Mouse (Mus musculus) liver, embryonic 14.5 days (tissue): ENCODE measurements around the gene Mcm3. TPM values are rescaled to one million over a fixed set of nuclear protein-coding genes. Genes with fewer than 3 reads are reported as not detected.
"Not testable (repeated sequence)": the region's sequence is repeated elsewhere in the genome, so short reads cannot be mapped to it uniquely, and the experiment has no call there.

ENCODE experiments used
- ATAC-seq: fragments of 200-750 bp; cut with Nextera tagmentation; 2 replicates; pipeline ENCODE4 v1.8.0; 2017; ENCODE audit warnings: moderate number of reproducible peaks, mild to moderate bottlenecking, moderate library complexity; ENCODE audit not compliant: insufficient read depth
- DNase-seq, 3 experiments: peaks; one replicate each; pipeline ENCODE4 v3.0.0-alpha.2; 2012 to 2013; ENCODE audit warnings: low read depth in 3 of 3, low spot score in 3 of 3
- H3K27ac ChIP-seq: fragments of 300-500 bp; sonication (generic); 2 replicates; pipeline ENCODE4 v1.5.1; 2014; ENCODE audit warnings: moderate library complexity, mild to moderate bottlenecking, control low read depth, inconsistent platforms
- H3K27me3 ChIP-seq: fragments of 300-500 bp; sonication (generic); 2 replicates; pipeline ENCODE4 v1.6.1; 2014; ENCODE audit warnings: mild to moderate bottlenecking, low read length, moderate library complexity; ENCODE audit not compliant: control insufficient read depth, insufficient read depth
- H3K36me3 ChIP-seq: fragments of 300-500 bp; sonication (generic); replicated peaks from 2 replicates; pipeline ENCODE4 v1.6.1; 2014; ENCODE audit warnings: low read depth; ENCODE audit not compliant: control insufficient read depth, insufficient read depth
- H3K4me1 ChIP-seq, 2 experiments: fragments of 200-500 bp in 1 of 2; fragments of 300-500 bp in 1 of 2; sonication (generic) in 1 of 2; replicated peaks; 2 replicates each; pipeline ENCODE4 v1.6.1; 2012 to 2014; ENCODE audit warnings: antibody characterized with exemption in 1 of 2, inconsistent platforms in 1 of 2, low read length in 1 of 2; ENCODE audit not compliant: control insufficient read depth in 2 of 2, insufficient read depth in 2 of 2
- H3K4me2 ChIP-seq: fragments of 300-500 bp; sonication (generic); 2 replicates; pipeline ENCODE4 v1.6.1; 2014; ENCODE audit warnings: low read depth, mild to moderate bottlenecking, control low read depth, moderate library complexity
- H3K4me3 ChIP-seq, 2 experiments: fragments of 200-500 bp in 1 of 2; fragments of 300-500 bp in 1 of 2; sonication (generic) in 1 of 2; 2 replicates each; pipeline ENCODE4 v1.5.1; 2012 to 2014; ENCODE audit warnings: low read depth in 2 of 2, low read length in 2 of 2, mild to moderate bottlenecking in 2 of 2, control low read depth in 1 of 2, inconsistent platforms in 1 of 2, moderate library complexity in 1 of 2; ENCODE audit not compliant: insufficient read depth in 1 of 2
- H3K9ac ChIP-seq: fragments of 300-500 bp; sonication (generic); replicated peaks from 2 replicates; pipeline ENCODE4 v1.6.1; 2014; ENCODE audit warnings: mild to moderate bottlenecking, control low read depth, moderate library complexity
- H3K9me3 ChIP-seq: fragments of 300-500 bp; sonication (generic); 2 replicates; pipeline ENCODE4 v1.6.1; 2016; ENCODE audit warnings: low read length, mixed read lengths; ENCODE audit not compliant: control insufficient read depth
- CTCF ChIP-seq: IDR thresholded peaks from 2 replicates; pipeline ENCODE4 v1.5.1; 2016; ENCODE audit warnings: antibody characterized with exemption, low read depth, control low read depth
- EP300 ChIP-seq: IDR thresholded peaks from 2 replicates; pipeline ENCODE4 v1.6.1; 2016; ENCODE audit warnings: antibody characterized with exemption, low read depth
- WGBS: fragments of 180-500 bp; shearing (Covaris S2); extraction: QIAGEN DNeasy Blood & Tissue Kit; methylation state at CpG from one replicate; pipeline ENCODE4 v1.1.7; 2014; ENCODE audit not compliant: insufficient replicate concordance; 5-methylcytosine and 5-hydroxymethylcytosine counted together
- polyA plus RNA-seq, 2 experiments: library from polyadenylated mRNA; depleted of rRNA in 1 of 2; stranded (reverse) in 1 of 2; unstranded in 1 of 2; fragments of >200 nt; fragmentation: Nextera tagmentation in 1 of 2; extraction: Ambion mirVana in 1 of 2; gene quantifications; 2 replicates each; pipeline versions ENCODE4 v1.2.1 to v1.2.3; 2012 to 2014

The Mcm3 gene
- polyA plus RNA-seq, 2 experiments, result 107 to 154 TPM

DNA sequence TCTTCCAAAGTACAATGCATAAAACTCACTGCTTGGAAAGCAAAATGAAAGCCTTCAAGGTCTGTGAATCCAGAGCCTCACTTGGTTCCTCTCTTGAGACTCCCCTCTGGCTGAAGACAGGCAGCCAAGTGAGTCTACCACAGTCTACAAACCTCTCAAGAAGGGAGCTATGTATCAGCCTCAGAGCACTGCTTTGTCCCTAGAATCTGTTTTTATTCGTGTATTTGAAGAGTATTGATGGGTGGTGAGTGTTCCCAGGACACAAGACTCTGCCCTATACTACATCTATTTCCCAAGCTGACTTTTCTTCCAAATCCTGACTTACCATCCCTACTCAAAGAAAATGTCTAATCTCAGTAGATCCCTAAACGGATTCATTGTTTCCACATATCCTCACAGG, 41.7 kb downstream of the Mcm3 start:
- H3K9me3 ChIP-seq, result no peaks in the 10 kb centered on the region
- no peak overlapping the region for H3K4me3 ChIP-seq
- no peaks in the 10 kb centered on the region for H3K4me1 ChIP-seq

DNA sequence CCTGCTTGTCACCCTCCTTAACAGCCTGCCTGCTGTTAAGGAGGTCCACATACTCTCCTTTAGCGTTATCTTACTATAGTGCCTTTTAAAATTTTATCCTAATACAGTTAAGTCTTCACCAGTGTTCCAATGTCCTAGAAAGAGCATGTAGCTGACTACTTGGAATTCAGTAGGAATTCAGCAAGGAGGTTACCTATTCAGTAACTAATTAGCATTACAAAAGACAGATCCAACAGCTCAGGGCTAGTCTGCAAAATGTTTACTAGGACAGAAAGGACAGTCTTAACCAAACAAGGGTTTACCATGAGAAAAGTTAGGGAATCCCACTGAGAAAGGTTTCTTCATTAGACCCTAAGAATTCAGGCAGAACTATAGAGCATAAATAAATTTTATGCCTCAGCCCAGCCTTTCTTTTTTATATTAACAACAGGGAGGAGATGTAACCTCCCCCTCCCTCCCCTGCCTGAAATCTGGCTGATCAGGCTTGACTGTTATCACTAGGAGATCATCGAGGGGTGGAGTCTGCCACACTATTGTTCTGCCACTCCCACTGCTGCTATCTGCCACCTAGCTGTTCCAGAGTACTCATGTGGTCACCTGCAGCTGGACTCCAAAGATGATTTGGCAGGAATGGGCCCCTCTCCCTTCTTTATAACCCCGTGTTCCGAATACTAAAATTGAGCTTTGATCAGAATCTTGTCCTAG, 45.9 kb downstream of the Mcm3 start:
- not testable (repeated sequence) for H3K27ac ChIP-seq, H3K36me3 ChIP-seq, H3K9me3 ChIP-seq, DNase-seq, ATAC-seq, H3K4me1 ChIP-seq, H3K27me3 ChIP-seq, H3K9ac ChIP-seq, H3K4me2 ChIP-seq, H3K4me3 ChIP-seq
- WGBS, result 63% methylated on average over 4 of the region's 4 CpGs

More for the DNA sequence above, 41.7 kb downstream of the Mcm3 start:
- no peak overlapping the region for H3K9ac ChIP-seq
- H3K27ac ChIP-seq, result no peak overlapping the region
- no peak for ATAC-seq
- no peak for DNase-seq
- TF ChIP-seq CTCF (no peak), EP300 (no peak)
- no peak overlapping the region for H3K4me2 ChIP-seq
- 42% methylated on average over 2 of the region's 2 CpGs for WGBS
- no peaks in the 10 kb centered on the region for H3K36me3 ChIP-seq
- no peaks in the 10 kb centered on the region for H3K27me3 ChIP-seq

DNA sequence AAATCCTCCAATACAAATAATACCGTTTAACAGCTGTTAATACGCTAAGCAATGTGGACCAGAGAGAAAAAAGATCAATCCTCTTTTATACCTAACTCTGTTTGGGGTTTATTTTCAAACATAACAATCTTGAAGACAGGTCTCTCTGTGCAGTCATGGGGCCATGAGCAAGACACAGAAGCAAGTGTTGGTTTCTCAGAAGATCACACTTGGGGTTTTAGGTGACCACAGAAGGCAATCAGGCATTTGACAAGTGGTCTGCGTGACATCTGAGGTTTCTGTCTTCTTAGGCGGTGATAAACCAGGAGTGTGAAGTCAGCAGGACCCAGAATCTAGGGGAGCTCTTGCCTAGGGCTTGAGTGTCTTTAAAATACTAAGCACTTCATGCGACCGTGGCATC, 53.6 kb downstream of the Mcm3 start:
- WGBS, result 45% methylated on average over 6 of the region's 6 CpGs
- Histone ChIP-seq H3K4me2 (no peak overlapping the region), H3K9ac (no peak overlapping the region), H3K36me3 (no peaks in the 10 kb centered on the region), H3K4me1 (no peaks in the 10 kb centered on the region), H3K9me3 (no peaks in the 10 kb centered on the region), H3K4me3 (no peak overlapping the region), H3K27me3 (no peaks in the 10 kb centered on the region), H3K27ac (no peak overlapping the region)
- DNase-seq (no peak), ATAC-seq (no peak)
- no peak for TF ChIP-seq CTCF
- no peak for TF ChIP-seq EP300

DNA sequence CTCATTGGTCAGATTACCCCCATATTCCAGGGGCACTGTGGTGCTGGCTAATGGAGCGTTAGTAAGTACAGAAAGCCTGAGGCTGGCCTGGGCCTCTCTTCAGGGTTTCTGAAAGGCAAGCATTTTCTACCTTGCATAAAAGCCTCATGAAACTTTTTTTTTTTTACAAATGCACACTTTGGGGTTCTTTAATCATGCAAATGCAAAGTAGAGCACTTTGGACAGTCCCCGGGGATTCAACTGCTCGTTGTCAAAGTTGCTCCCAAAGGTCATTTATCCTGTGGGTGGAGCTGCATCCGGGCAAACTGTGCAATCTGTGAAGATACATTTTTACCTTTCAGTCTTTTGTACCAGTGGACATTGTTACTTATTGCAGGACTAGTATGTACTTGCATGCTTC, 58.7 kb downstream of the Mcm3 start:
- no peak for TF ChIP-seq CTCF
- TF ChIP-seq EP300, result no peak
- no peaks in the 10 kb centered on the region for H3K4me1 ChIP-seq
- no peaks in the 10 kb centered on the region for H3K36me3 ChIP-seq
- no peak overlapping the region for H3K4me2 ChIP-seq
- ATAC-seq (no peak), DNase-seq (no peak)
- H3K27ac ChIP-seq, result no peak overlapping the region
- WGBS, result 67% methylated on average over 4 of the region's 4 CpGs
- no peaks in the 10 kb centered on the region for H3K27me3 ChIP-seq
- H3K4me3 ChIP-seq, result no peak overlapping the region
- no peak overlapping the region for H3K9ac ChIP-seq
- no peaks in the 10 kb centered on the region for H3K9me3 ChIP-seq

DNA sequence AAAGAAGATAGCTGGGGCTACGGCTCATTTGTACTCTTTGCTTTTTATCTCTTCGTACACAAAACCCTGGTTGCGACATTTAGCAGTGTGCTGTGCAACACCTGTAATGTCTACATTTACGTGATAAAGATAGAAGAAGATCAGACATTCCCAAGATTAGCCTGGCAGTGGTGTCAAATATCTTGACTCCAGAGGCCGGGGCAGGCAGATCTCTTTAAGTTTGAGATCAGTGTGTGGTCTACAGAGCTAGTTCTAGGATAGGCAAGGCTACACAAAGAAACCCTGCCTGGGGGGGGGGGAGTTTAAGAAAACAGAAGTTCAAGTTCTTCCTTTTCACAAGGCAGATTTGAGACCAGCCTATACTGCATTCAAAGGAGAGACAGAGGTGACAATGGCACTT, 59.8 kb downstream of the Mcm3 start:
- 63% methylated on average over 5 of the region's 5 CpGs for WGBS
- no peak overlapping the region for H3K9ac ChIP-seq

More for the DNA sequence above, 59.8 kb downstream of the Mcm3 start:
- no peak overlapping the region for H3K27ac ChIP-seq
- no peaks in the 10 kb centered on the region for H3K27me3 ChIP-seq
- no peak overlapping the region for H3K4me2 ChIP-seq
- no peak overlapping the region for H3K4me3 ChIP-seq
- DNase-seq (no peak), ATAC-seq (no peak)
- TF ChIP-seq CTCF (no peak), EP300 (no peak)
- H3K9me3 ChIP-seq, result no peaks in the 10 kb centered on the region
- no peaks in the 10 kb centered on the region for H3K36me3 ChIP-seq
- no peaks in the 10 kb centered on the region for H3K4me1 ChIP-seq
